Mouse (Mus musculus) 3T3-L1 (cell line): ENCODE results near the gene Gm49721.
"Not testable (repeated sequence)": the region's sequence is repeated elsewhere in the genome, so short reads cannot be mapped to it uniquely, and the experiment has no call there.

ENCODE experiments used
- DNase-seq: peaks from one replicate; pipeline ENCODE4 v3.0.0-alpha.2; 2015; ENCODE audit warnings: low read depth, low spot score

The Gm49721 gene

DNA sequence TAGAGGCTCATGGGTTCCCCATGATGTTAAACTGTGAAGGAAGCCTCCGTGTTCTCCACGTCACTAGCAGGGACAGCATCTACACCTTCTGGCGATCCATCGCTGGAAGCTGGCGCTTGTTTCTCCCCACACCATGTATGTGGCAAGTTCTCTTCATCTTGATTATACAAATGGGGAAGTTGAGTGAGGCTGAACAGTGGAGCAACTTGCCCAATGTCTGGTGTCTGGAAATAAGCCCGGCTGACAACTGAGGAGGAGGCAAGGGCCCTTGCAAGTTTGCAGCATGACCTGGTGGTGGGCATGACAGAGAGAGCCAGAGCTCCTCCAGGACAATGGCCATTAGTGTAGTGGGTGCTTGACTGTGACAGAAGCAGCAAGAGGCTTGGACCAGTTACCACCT lies 96.8 kb downstream of the Gm49721 start:
- not testable (repeated sequence) for DNase-seq

DNA sequence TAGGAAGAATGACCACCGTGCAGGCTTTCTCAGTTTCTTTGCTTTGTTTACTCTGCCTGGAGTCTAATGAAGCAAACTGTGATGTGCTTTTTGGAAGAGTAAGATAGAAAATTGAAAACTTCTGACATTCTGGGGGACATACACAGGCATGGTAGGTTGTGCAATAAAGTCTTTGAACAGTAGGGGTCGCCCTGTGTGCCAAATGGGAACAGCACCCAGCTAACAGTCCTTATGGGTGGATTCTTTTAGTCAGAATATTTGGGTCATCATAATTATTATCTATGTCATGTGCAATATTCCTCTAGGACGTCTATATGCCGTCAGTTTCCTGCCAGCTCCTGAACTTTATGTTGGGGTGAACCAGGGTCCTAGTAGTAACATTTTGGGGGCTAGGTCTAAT lies 100.9 kb downstream of the Gm49721 start:
- not testable (repeated sequence) for DNase-seq

DNA sequence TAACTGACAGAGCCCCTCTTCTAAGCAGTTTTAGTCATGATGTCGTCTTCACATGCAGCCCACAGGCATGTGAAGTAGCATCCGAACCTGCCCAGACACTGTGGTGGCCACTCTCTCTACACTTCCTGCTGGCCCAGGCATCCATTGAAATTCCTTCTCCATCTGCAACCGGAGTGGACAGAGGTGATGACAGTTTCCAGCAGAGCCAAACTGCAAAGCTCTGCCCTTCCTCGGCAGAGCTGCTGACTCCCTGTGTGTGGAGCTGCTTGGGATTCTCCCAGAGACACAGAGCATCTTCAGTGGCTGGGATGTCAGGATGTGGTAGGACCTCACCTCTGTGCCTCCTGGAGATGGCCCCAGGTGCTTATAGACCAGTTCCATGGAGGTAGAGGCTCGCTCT lies 105.8 kb downstream of the Gm49721 start:
- DNase-seq: not testable (repeated sequence)

DNA sequence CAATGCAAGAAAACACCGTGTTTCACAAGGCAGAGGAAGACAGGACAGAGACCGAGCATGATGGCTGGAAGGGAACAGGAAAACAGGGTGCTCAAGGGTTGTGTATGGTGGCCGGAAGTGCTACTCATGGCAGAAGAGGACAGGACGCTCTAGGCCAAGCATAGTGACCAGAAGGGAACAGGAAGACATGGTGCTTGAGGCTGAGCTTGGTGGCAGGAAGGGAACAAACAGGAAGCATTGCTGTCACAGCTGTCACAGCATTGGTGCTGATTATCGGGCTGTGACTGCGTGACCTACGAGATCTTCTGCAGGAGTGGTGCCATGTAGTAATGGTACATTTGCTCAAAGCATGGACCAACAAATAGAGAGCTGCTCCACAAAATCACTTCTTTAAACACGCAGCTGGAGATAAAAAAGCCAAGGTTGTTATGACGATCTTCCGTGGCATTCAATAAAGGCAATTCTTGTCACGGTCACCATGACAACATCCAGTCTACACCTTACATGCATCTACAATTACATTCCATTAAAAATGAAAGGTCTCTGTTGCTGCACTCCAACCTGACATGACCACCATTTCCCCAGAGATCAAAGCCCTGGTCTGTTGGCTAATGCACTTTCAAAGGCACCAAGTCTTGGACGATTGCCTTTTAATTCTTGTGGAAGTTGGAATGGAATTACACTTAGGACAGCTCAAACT lies 106.9 kb downstream of the Gm49721 start:
- not testable (repeated sequence) for DNase-seq

DNA sequence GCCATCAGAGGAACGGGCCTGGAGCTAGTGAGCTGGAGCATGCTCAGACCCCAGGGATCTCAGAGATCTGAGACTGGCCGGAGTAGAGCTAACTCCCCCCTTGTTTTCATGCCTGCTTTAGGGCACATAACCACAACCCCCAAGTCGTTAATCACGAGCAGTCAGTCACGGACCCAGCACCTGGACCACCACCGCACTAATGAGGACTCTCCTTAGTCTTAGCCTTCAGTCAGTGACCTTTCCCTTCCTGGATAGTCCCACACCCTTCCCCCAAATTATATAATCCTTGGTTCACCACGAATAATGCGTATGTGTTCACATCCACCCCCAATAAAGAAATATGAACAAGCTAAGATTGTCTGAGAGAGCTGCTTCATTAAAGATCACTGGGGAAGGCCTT lies 108.1 kb downstream of the Gm49721 start:
- not testable (repeated sequence) for DNase-seq
